Mouse (Mus musculus) liver, postnatal 0 days (tissue): Measurements from ENCODE around the gene Sergef.

Experiments
- CTCF ChIP-seq: sonication (generic); IDR thresholded peaks from 2 replicates; pipeline ENCODE4 v1.5.1; 2016; ENCODE audit warnings: antibody characterized with exemption, low read depth
- EP300 ChIP-seq: IDR thresholded peaks from 2 replicates; pipeline ENCODE4 v1.6.1; 2016; ENCODE audit warnings: antibody characterized with exemption, low read depth, mild to moderate bottlenecking

- no peak for TF ChIP-seq CTCF
- TF ChIP-seq EP300 = no peak
These were observed 235.8 kb downstream of the Sergef start for GRCm38 (mm10) chr7:46403616-46404485.
